In genomic region chr14:21986733-21987659, GRCm38 (mm10) we compare ENCODE assay signal across 8 mouse cellular contexts. TPM values are rescaled to one million over a fixed set of nuclear protein-coding genes. Genes with fewer than 3 reads are reported as not detected.
DNase-seq lines count a peak whose midpoint lies in the region; ATAC-seq and TF ChIP-seq lines count a peak whose summit lies in the region.

No protein-coding gene starts in this region.

- peak overlapping the region; percentile 94 for H3K9ac ChIP-seq in lung, embryonic 16.5 days (ENCODE audit: low read length)

- peak overlapping the region; percentile 80 for H3K4me2 ChIP-seq in lung, embryonic 16.5 days (ENCODE audit: low read depth, low read length)

- peaks cover 11% of the 10 kb centered on the region; the same call in 1 of the 2 replicates for H3K36me3 ChIP-seq in lung, embryonic 16.5 days (ENCODE audit: control insufficient read depth, insufficient read depth, low read length)
- H3K36me3 ChIP-seq in small intestine, adult 2 months (ENCODE audit: control insufficient read depth, insufficient read depth, low read length) = peaks cover 10% of the 10 kb centered on the region

- peak overlapping the region; percentile 99 for H3K27ac ChIP-seq in lung, embryonic 16.5 days (ENCODE audit: low read length)
- H3K27ac ChIP-seq in small intestine, adult 2 months (ENCODE audit: insufficient read depth, low read depth, low read length) = peak overlapping the region; percentile 73

- H3K4me1 ChIP-seq in lung, embryonic 16.5 days (replicated peaks; ENCODE audit: control insufficient read depth, insufficient read depth, low read length) = peaks cover 11% of the 10 kb centered on the region
- H3K4me1 ChIP-seq in small intestine, adult 2 months (ENCODE audit: control insufficient read depth, insufficient read depth, insufficient read length, low read length) = peaks cover 14% of the 10 kb centered on the region

- no peaks in the 10 kb centered on the region for H3K9me3 ChIP-seq in lung, embryonic 16.5 days (ENCODE audit: control insufficient read depth, low read length)

- peak; percentile 38 for DNase-seq in layer of hippocampus, adult 9-11 months
- no peak for DNase-seq in layer of hippocampus, adult 8-10 months (ENCODE audit: low spot score in 2 of 2)
- peak; percentile 31 for DNase-seq in adrenal gland, adult 8-10 months
- DNase-seq in gastrocnemius, postnatal 36 days = peak; percentile 18 to 48
- DNase-seq in kidney, adult 8-10 months = peak; percentile 29 to 33
- DNase-seq in layer of hippocampus, postnatal 36 days = no peak

- ATAC-seq in lung, embryonic 16.5 days (ENCODE audit: low read depth) = peak; percentile 24

- H3K4me3 ChIP-seq in lung, embryonic 16.5 days (ENCODE audit: low read length) = peak overlapping the region; percentile 80
- H3K4me3 ChIP-seq in small intestine, adult 2 months (ENCODE audit: low read depth, low read length) = peak overlapping the region; percentile 97

- intact Hi-C loops in gastrocnemius, postnatal 36 days (cut with DNase I) = loop anchor here (2.0 to 10.0 kb wide), 4 partner anchors 590 to 1418 kb away; no protein-coding TSS in a partner anchor

- WGBS in lung, embryonic 16.5 days = under 1% methylated on average over 33 of the region's 61 CpGs
- 2% methylated on average over 61 of the region's 61 CpGs for WGBS in small intestine, adult 2 months

- no peaks in the 10 kb centered on the region for H3K27me3 ChIP-seq in lung, embryonic 16.5 days (ENCODE audit: control insufficient read depth, insufficient read depth, low read depth, low read length)
- H3K27me3 ChIP-seq in small intestine, adult 2 months (ENCODE audit: control insufficient read depth, insufficient read depth, low read length) = peaks cover 8% of the 10 kb centered on the region; the same call in 1 of the 2 replicates

- TF ChIP-seq POLR2A in small intestine, adult 2 months (IDR thresholded peaks at IDR 0.05; ENCODE audit: low read depth, low read length) = no peak

- no peak for TF ChIP-seq CTCF in small intestine, adult 2 months (IDR thresholded peaks at IDR 0.05; ENCODE audit: extremely low read depth, insufficient read length, insufficient replicate concordance, low read depth, low read length)

RNA-seq across cellular contexts. Expression of gene Zfp503, which starts 2.4 kb away (rescaled TPM):
- total RNA-seq in layer of hippocampus, adult 8-10 months (2022) = 1 to 10 TPM; 2.5 to 3.4 (median 3.1) TPM
- total RNA-seq in adrenal gland, adult 8-10 months (2022) = 10 to 100 TPM; 30.6 to 41.2 (median 34.7) TPM
- total RNA-seq in gastrocnemius, postnatal 36 days (2021) = 10 to 100 TPM in 1 of 2 experiments, 1 to 10 TPM in 1; 6.5 to 18.3 TPM
- 14.2 and 17.1 TPM in 2 replicates for polyA plus RNA-seq in lung, embryonic 16.5 days (2015; fragmentation: Nextera tagmentation; extraction: Ambion mirVana)
- polyA plus RNA-seq in small intestine, adult 2 months (2012; rRNA removed) = 18.2 and 22.7 TPM in 2 replicates
- 1 to 10 TPM; 2.8 to 3.0 TPM for total RNA-seq in layer of hippocampus, postnatal 36 days (2021)

RNA-seq across cellular contexts. Expression of gene Lrmda, which starts 32.5 kb away (rescaled TPM):
- 1 to 10 TPM in 3 of 4 experiments, under 1 TPM in 1; 0.59 to 4.9 (median 1.8) TPM for total RNA-seq in layer of hippocampus, adult 8-10 months (2022)
- 1 to 10 TPM; 3.4 to 8.5 (median 5.7) TPM for total RNA-seq in adrenal gland, adult 8-10 months (2022)
- total RNA-seq in gastrocnemius, postnatal 36 days (2021) = 1 to 10 TPM; 1.7 to 2.8 TPM
- polyA plus RNA-seq in lung, embryonic 16.5 days (2015; fragmentation: Nextera tagmentation; extraction: Ambion mirVana) = 1.2 and 1.3 TPM in 2 replicates
- polyA plus RNA-seq in small intestine, adult 2 months (2012; rRNA removed) = 0.34 TPM in 1 of 2 replicates, not detected in the other
- total RNA-seq in layer of hippocampus, postnatal 36 days (2021) = 1 to 10 TPM in 1 of 2 experiments, under 1 TPM in 1; 0.87 to 1.0 TPM

Comparison
In these comparisons a context has a peak if more than half of its experiments do, and no peak if none do; other contexts are left out.
1. DNase-seq: peak in layer of hippocampus, adult 9-11 months (single experiment), adrenal gland, adult 8-10 months (single experiment), gastrocnemius, postnatal 36 days (2 of 2) and kidney, adult 8-10 months (2 of 2); none in layer of hippocampus, adult 8-10 months (0 of 2) and layer of hippocampus, postnatal 36 days (0 of 2).